Mouse (Mus musculus): ENCODE data around the gene Fut2. TPM values are rescaled to one million over a fixed set of nuclear protein-coding genes. Genes with fewer than 3 reads are reported as not detected.
A peak's percentile ranks its signal among the peaks of the same experiment; 100 is the strongest.

The Fut2 gene
- polyA plus RNA-seq, 1 experiment from 2014 or later = 0.27 TPM

DNA sequence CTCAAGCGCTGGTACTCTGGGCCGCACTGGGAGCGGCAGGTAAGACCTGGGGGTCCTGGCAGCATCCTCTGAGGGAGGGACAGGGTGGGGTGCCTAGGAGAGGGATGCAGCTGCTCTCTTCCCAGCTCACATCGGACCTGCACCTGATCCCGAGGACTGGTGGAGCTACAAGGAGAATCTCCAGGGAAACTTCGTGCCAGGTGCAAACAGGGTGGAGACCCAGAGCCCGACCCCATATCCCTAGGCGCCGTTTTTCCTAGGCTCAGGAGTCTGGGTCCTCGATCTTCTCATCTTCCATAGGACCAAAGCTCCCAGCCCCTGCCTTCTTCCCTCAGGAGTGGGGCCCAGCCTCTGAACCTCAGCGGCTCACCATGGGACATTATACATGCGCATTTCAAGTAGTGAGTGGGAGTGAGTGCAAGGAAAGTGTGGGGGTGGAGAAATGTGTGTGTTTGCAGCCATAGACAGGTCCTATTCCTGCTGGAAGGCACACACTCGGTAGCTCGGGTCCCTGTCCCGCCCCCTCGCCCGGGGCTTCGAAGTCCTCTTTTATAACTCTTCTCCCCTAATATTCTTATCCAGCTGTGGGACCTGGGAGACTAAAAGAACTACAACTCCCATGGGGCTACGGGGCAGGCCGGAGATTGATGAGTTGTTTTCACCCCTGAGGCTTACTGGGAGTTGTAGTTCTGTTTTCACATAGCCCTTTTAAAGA lies 34.3 kb upstream of the Fut2 start:
- Histone ChIP-seq H3K9ac (replicated peaks; ENCODE audit: low read depth) (0 out of 2 replicates have a peak overlapping the region, but pooled peaks have one; percentile 26), H3K27me3 (replicated peaks; ENCODE audit: insufficient read depth, low read length) (peaks cover 13% of the 10 kb centered on the region; the same call in 1 of the 2 replicates), H3K4me1 (ENCODE audit: insufficient read depth, low read depth, low read length) (peaks cover 17% of the 10 kb centered on the region), H3K36me3 (ENCODE audit: insufficient read depth, low read length) (no peaks in the 10 kb centered on the region), H3K27ac (ENCODE audit: low read length) (no peak overlapping the region), H3K4me2 (replicated peaks; ENCODE audit: low read depth, low read length) (peak overlapping the region; percentile 53), H3K9me3 (ENCODE audit: low read length) (no peaks in the 10 kb centered on the region), H3K4me3 (ENCODE audit: low read depth, low read length) (peak overlapping the region; percentile 17; the same call in 1 of the 2 replicates)
- DNase-seq (ENCODE audit: low spot score) = peak; percentile 86
- TF ChIP-seq CTCF (IDR thresholded peaks at IDR 0.05) = no peak
- no peak for TF ChIP-seq EP300 (IDR thresholded peaks at IDR 0.05)
- ATAC-seq = no peak; the same call in 1 of the 2 replicates
- 2% methylated on average over 20 of the region's 20 CpGs for WGBS

- ATAC-seq (no peak), DNase-seq (ENCODE audit: low spot score) (no peak)
- peak within 1 kb of the TSS; percentile 17; the same call in 1 of the 2 replicates for H3K4me3 ChIP-seq (ENCODE audit: low read depth, low read length)
- H3K27me3 ChIP-seq (replicated peaks; ENCODE audit: insufficient read depth, low read length) = peaks cover 13% of the 10 kb centered on the region; the same call in 1 of the 2 replicates
- 0 out of 2 replicates have a peak within 1 kb of the TSS, but pooled peaks have one; percentile 26 for H3K9ac ChIP-seq (replicated peaks; ENCODE audit: low read depth)
- H3K4me2 ChIP-seq (replicated peaks; ENCODE audit: low read depth, low read length) = peak within 1 kb of the TSS; percentile 53
- WGBS = 2% methylated on average over 31 of the region's 36 CpGs
- H3K4me1 ChIP-seq (ENCODE audit: insufficient read depth, low read depth, low read length) = peaks cover 16% of the 10 kb centered on the region
- TF ChIP-seq CTCF (IDR thresholded peaks at IDR 0.05) (no peak), EP300 (IDR thresholded peaks at IDR 0.05) (no peak)
- H3K9me3 ChIP-seq (ENCODE audit: low read length) = no peaks in the 10 kb centered on the region
- H3K36me3 ChIP-seq (ENCODE audit: insufficient read depth, low read length) = no peaks in the 10 kb centered on the region
- no peak within 1 kb of the TSS for H3K27ac ChIP-seq (ENCODE audit: low read length)
Observed at GRCm38 (mm10) chr7:45699523-45700141, 33.4 kb upstream of the Fut2 start, which contains the start of gene Car11. Gene Car11 (plus strand): TSS chr7:45699843.

DNA sequence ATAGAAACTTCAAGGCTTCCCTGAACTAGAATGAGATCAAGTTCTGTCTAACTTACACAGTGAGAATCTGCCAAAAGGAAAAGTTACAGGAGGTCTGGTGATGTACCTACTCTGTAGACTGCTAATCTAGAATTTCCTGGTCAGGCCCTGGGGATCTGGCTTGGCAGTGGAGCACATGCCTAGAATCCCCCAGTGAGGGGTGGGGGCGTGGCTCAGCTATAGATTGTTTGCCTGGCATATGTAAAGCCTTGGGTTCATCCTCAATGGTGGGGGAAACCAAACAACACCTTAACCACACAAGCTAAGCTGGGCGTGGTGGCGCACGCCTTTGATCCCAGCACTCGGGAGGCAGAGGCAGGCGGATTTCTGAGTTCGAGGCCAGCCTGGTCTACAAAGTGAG lies 31.7 kb upstream of the Fut2 start:
- Histone ChIP-seq H3K9me3 (ENCODE audit: low read length) (no peaks in the 10 kb centered on the region), H3K4me2 (replicated peaks; ENCODE audit: low read depth, low read length) (no peak overlapping the region), H3K27me3 (replicated peaks; ENCODE audit: insufficient read depth, low read length) (peaks cover 13% of the 10 kb centered on the region; the same call in 1 of the 2 replicates), H3K9ac (replicated peaks; ENCODE audit: low read depth) (no peak overlapping the region), H3K4me1 (ENCODE audit: insufficient read depth, low read depth, low read length) (peaks cover 8% of the 10 kb centered on the region; the same call in 1 of the 2 replicates), H3K36me3 (ENCODE audit: insufficient read depth, low read length) (no peaks in the 10 kb centered on the region), H3K27ac (ENCODE audit: low read length) (no peak overlapping the region), H3K4me3 (ENCODE audit: low read depth, low read length) (no peak overlapping the region)
- ATAC-seq = no peak
- TF ChIP-seq CTCF (IDR thresholded peaks at IDR 0.05) (no peak), EP300 (IDR thresholded peaks at IDR 0.05) (no peak)
- 79% methylated on average over 5 of the region's 7 CpGs for WGBS
- DNase-seq (ENCODE audit: low spot score) = peak; percentile 4

DNA sequence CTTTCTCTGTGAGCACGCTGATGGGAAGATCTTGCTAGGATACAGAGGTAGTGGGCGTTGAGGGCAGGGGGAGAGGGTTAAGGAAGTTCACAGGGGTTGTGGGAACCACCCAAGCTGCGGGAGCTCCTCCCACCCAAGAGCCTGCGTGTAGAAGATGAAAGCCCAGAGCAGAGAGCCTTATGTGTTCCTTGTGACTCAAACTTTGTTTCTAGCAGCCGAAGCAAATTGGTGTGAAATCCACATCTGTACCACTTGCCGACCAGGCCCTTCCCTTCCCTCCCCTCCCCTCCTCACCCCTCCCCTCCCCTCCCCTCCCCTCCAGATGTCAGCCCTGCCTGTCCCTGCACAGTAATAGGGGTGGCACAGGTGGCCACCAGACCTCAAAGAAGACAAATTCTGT lies 28.9 kb upstream of the Fut2 start:
- no peak overlapping the region for H3K4me2 ChIP-seq (replicated peaks; ENCODE audit: low read depth, low read length)
- H3K4me3 ChIP-seq (ENCODE audit: low read depth, low read length) = no peak overlapping the region
- H3K27me3 ChIP-seq (replicated peaks; ENCODE audit: insufficient read depth, low read length) = peaks cover 9% of the 10 kb centered on the region; the same call in 1 of the 2 replicates
- no peak overlapping the region for H3K27ac ChIP-seq (ENCODE audit: low read length)
- no peak for TF ChIP-seq EP300 (IDR thresholded peaks at IDR 0.05)
- TF ChIP-seq CTCF (IDR thresholded peaks at IDR 0.05) = no peak
- ATAC-seq = no peak
- DNase-seq (ENCODE audit: low spot score) = peak; percentile 5
- no peak overlapping the region for H3K9ac ChIP-seq (replicated peaks; ENCODE audit: low read depth)
- H3K4me1 ChIP-seq (ENCODE audit: insufficient read depth, low read depth, low read length) = peaks cover 4% of the 10 kb centered on the region; the same call in 1 of the 2 replicates
- WGBS = 23% methylated on average over 6 of the region's 6 CpGs
- no peaks in the 10 kb centered on the region for H3K36me3 ChIP-seq (ENCODE audit: insufficient read depth, low read length)
- H3K9me3 ChIP-seq (ENCODE audit: low read length) = no peaks in the 10 kb centered on the region

- ATAC-seq = no peak
- H3K9me3 ChIP-seq (ENCODE audit: low read length) = no peaks in the 10 kb centered on the region
- TF ChIP-seq CTCF (IDR thresholded peaks at IDR 0.05) (no peak), EP300 (IDR thresholded peaks at IDR 0.05) (no peak)
- WGBS = 91% methylated on average over 48 of the region's 50 CpGs
- H3K4me2 ChIP-seq (replicated peaks; ENCODE audit: low read depth, low read length) = no peak within 1 kb of the TSS
- no peak within 1 kb of the TSS for H3K27ac ChIP-seq (ENCODE audit: low read length)
- no peak within 1 kb of the TSS for H3K4me3 ChIP-seq (ENCODE audit: low read depth, low read length)
- no peaks in the 10 kb centered on the region for H3K36me3 ChIP-seq (ENCODE audit: insufficient read depth, low read length)
- no peak for DNase-seq (ENCODE audit: low spot score)
- H3K4me1 ChIP-seq (ENCODE audit: insufficient read depth, low read depth, low read length) = no peaks in the 10 kb centered on the region
- H3K27me3 ChIP-seq (replicated peaks; ENCODE audit: insufficient read depth, low read length) = 0 out of 2 replicates have a peak, but pooled peaks cover 2% of the 10 kb centered on the region
- H3K9ac ChIP-seq (replicated peaks; ENCODE audit: low read depth) = no peak within 1 kb of the TSS
Observed at GRCm38 (mm10) chr7:45693921-45694591, 27.9 kb upstream of the Fut2 start, which contains the start of gene Sec1. Gene Sec1 (minus strand): TSS chr7:45694402.

DNA sequence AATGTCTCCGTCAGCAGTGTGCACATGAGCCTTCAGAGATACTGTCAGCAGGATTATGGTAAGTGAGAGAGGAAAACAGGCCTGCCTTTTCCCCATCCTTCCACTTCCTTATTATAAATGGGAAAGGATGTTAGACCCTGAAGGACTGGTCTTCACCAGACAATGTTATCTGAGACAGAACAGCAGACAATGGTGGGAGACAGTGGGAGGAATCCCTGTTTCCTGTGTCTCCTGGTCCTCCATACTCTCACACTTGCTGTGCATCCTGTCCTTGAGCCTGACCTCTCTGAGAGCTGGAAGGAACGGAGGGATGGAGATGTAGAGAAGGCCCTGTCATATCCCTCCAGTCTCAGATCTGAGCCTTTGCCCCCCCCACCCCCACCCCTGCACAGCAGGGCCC lies 26.2 kb upstream of the Fut2 start:
- H3K9me3 ChIP-seq (ENCODE audit: low read length) = no peaks in the 10 kb centered on the region
- no peaks in the 10 kb centered on the region for H3K27me3 ChIP-seq (replicated peaks; ENCODE audit: insufficient read depth, low read length)
- TF ChIP-seq CTCF (IDR thresholded peaks at IDR 0.05) (no peak), EP300 (IDR thresholded peaks at IDR 0.05) (no peak)
- H3K4me1 ChIP-seq (ENCODE audit: insufficient read depth, low read depth, low read length) = no peaks in the 10 kb centered on the region
- DNase-seq (ENCODE audit: low spot score) (peak; percentile 3), ATAC-seq (no peak)
- H3K27ac ChIP-seq (ENCODE audit: low read length) = no peak overlapping the region
- H3K9ac ChIP-seq (replicated peaks; ENCODE audit: low read depth) = no peak overlapping the region
- 73% methylated on average over 2 of the region's 2 CpGs for WGBS
- H3K36me3 ChIP-seq (ENCODE audit: insufficient read depth, low read length) = no peaks in the 10 kb centered on the region
- no peak overlapping the region for H3K4me2 ChIP-seq (replicated peaks; ENCODE audit: low read depth, low read length)
- no peak overlapping the region for H3K4me3 ChIP-seq (ENCODE audit: low read depth, low read length)
